Mouse (Mus musculus): ENCODE measurements around the gene Txn2. TPM values are rescaled to one million over a fixed set of nuclear protein-coding genes. Genes with fewer than 3 reads are reported as not detected.

Gene Txn2
- polyA plus RNA-seq, 1 experiment from 2014 or later = 249 TPM

GRCm38 (mm10) chr15:77883697-77884010 lies 45.2 kb downstream of the Txn2 start:
- Histone ChIP-seq H3K36me3 (no peaks in the 10 kb centered on the region), H3K4me3 (no peak overlapping the region), H3K27me3 (replicated peaks) (no peaks in the 10 kb centered on the region; the same call in 1 of the 2 replicates), H3K4me1 (peaks cover 65% of the 10 kb centered on the region), H3K27ac (peak overlapping the region; percentile 73), H3K4me2 (peak overlapping the region; percentile 40; the same call in 1 of the 2 replicates), H3K9ac (no peak overlapping the region), H3K9me3 (replicated peaks) (no peaks in the 10 kb centered on the region)
- WGBS (ENCODE audit: insufficient replicate concordance) = 60% methylated on average over 4 of the region's 4 CpGs
- no peak for ATAC-seq

- Histone ChIP-seq H3K9ac (no peak overlapping the region), H3K4me3 (no peak overlapping the region), H3K4me2 (peak overlapping the region; percentile 40)
Observed at GRCm38 (mm10) chr15:77882797-77883696, 45.8 kb downstream of the Txn2 start.

GRCm38 (mm10) chr15:77882297-77882696 lies 46.5 kb downstream of the Txn2 start:
- ATAC-seq = no peak
- Histone ChIP-seq H3K27ac (peak overlapping the region; percentile 73), H3K4me1 (peaks cover 60% of the 10 kb centered on the region), H3K9me3 (replicated peaks) (no peaks in the 10 kb centered on the region), H3K36me3 (no peaks in the 10 kb centered on the region), H3K4me3 (no peak overlapping the region), H3K27me3 (replicated peaks) (no peaks in the 10 kb centered on the region; the same call in 1 of the 2 replicates), H3K4me2 (peak overlapping the region; percentile 40), H3K9ac (peak overlapping the region; percentile 17; the same call in 1 of the 2 replicates)
- WGBS (ENCODE audit: insufficient replicate concordance) = 15% methylated on average over 6 of the region's 6 CpGs

More at GRCm38 (mm10) chr15:77882797-77883696, 45.8 kb downstream of the Txn2 start:
- no peaks in the 10 kb centered on the region for H3K9me3 ChIP-seq (replicated peaks)
- H3K36me3 ChIP-seq = no peaks in the 10 kb centered on the region
- H3K27me3 ChIP-seq (replicated peaks) = no peaks in the 10 kb centered on the region; the same call in 1 of the 2 replicates
- ATAC-seq = peak; percentile 9; the same call in 1 of the 2 replicates
- peak overlapping the region; percentile 73 for H3K27ac ChIP-seq
- peaks cover 65% of the 10 kb centered on the region for H3K4me1 ChIP-seq
- WGBS (ENCODE audit: insufficient replicate concordance) = 29% methylated on average over 15 of the region's 17 CpGs

- Histone ChIP-seq H3K9me3 (replicated peaks) (no peaks in the 10 kb centered on the region), H3K36me3 (no peaks in the 10 kb centered on the region), H3K9ac (no peak overlapping the region), H3K27ac (peak overlapping the region; percentile 73), H3K4me1 (peaks cover 54% of the 10 kb centered on the region), H3K4me3 (no peak overlapping the region), H3K27me3 (replicated peaks) (no peaks in the 10 kb centered on the region; the same call in 1 of the 2 replicates), H3K4me2 (peak overlapping the region; percentile 40)
- peak; percentile 67 for ATAC-seq
- 12% methylated on average over 5 of the region's 5 CpGs for WGBS (ENCODE audit: insufficient replicate concordance)
Observed at GRCm38 (mm10) chr15:77881698-77882097, 47.1 kb downstream of the Txn2 start.

GRCm38 (mm10) chr15:77880738-77881137 lies 48.1 kb downstream of the Txn2 start:
- no peaks in the 10 kb centered on the region for H3K9me3 ChIP-seq (replicated peaks)
- H3K27ac ChIP-seq = no peak overlapping the region
- no peak overlapping the region for H3K4me2 ChIP-seq
- no peak overlapping the region for H3K9ac ChIP-seq
- no peak for ATAC-seq
- no peaks in the 10 kb centered on the region for H3K36me3 ChIP-seq
- peaks cover 49% of the 10 kb centered on the region for H3K4me1 ChIP-seq
- no peaks in the 10 kb centered on the region; the same call in 1 of the 2 replicates for H3K27me3 ChIP-seq (replicated peaks)
- H3K4me3 ChIP-seq = no peak overlapping the region
- WGBS (ENCODE audit: insufficient replicate concordance) = 58% methylated on average over 5 of the region's 5 CpGs

GRCm38 (mm10) chr15:77879756-77880155 lies 49.0 kb downstream of the Txn2 start:
- no peak for ATAC-seq
- H3K27me3 ChIP-seq (replicated peaks) = no peaks in the 10 kb centered on the region; the same call in 1 of the 2 replicates
- 72% methylated on average over 3 of the region's 3 CpGs for WGBS (ENCODE audit: insufficient replicate concordance)
- no peaks in the 10 kb centered on the region for H3K9me3 ChIP-seq (replicated peaks)
- H3K4me3 ChIP-seq = no peak overlapping the region
- H3K4me1 ChIP-seq = peaks cover 43% of the 10 kb centered on the region
- H3K27ac ChIP-seq = no peak overlapping the region
- no peak overlapping the region for H3K4me2 ChIP-seq
- H3K36me3 ChIP-seq = no peaks in the 10 kb centered on the region
- no peak overlapping the region for H3K9ac ChIP-seq

DNA sequence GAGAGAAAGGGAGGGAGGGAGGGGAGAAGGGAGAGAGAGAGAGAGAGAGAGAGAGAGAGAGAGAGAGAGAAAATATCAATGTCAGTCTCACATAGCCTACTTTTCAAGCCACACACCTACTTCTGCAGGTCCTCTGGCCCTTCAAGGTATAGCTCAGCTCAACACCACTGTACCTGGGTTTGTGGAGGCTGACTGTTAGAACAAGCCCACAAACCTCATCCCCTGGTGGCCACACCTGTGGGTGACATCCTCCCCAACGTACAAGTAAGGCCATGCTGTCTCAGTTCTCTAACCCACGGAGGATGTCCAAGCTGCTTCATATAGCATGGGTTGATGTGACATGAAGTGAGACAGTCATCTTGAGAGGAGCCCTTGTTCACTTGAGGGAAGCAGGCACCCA lies 51.6 kb downstream of the Txn2 start:
- no peak for ATAC-seq
- Histone ChIP-seq H3K4me1 (peaks cover 31% of the 10 kb centered on the region), H3K27me3 (replicated peaks) (no peaks in the 10 kb centered on the region), H3K4me3 (no peak overlapping the region), H3K9ac (no peak overlapping the region), H3K27ac (no peak overlapping the region), H3K4me2 (no peak overlapping the region), H3K9me3 (replicated peaks) (no peaks in the 10 kb centered on the region), H3K36me3 (no peaks in the 10 kb centered on the region)
- 58% methylated on average over 2 of the region's 2 CpGs for WGBS (ENCODE audit: insufficient replicate concordance)

DNA sequence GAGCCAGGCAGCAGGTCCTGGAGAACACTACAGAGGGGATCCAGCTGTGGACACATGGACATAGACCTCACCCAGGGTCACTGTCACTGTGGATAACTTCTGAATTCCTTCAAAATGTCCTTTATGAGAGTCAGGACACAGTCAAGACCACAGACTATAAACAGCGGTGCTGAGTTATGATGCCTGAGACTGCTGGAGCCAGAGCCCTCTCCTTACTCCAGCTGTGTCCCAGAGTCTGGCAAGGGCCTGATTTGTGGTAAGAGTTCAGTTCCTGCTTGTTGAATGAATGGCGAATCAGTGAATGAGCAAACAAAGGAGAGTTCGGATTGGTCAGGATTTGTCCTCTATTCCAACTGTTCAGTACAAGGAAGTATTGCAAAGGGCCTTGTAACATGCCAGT lies 52.1 kb downstream of the Txn2 start:
- Histone ChIP-seq H3K27me3 (replicated peaks) (no peaks in the 10 kb centered on the region), H3K27ac (no peak overlapping the region), H3K9ac (no peak overlapping the region), H3K4me3 (no peak overlapping the region), H3K4me2 (no peak overlapping the region), H3K36me3 (no peaks in the 10 kb centered on the region), H3K9me3 (replicated peaks) (no peaks in the 10 kb centered on the region), H3K4me1 (peaks cover 26% of the 10 kb centered on the region)
- 59% methylated on average over 3 of the region's 3 CpGs for WGBS (ENCODE audit: insufficient replicate concordance)
- no peak for ATAC-seq

DNA sequence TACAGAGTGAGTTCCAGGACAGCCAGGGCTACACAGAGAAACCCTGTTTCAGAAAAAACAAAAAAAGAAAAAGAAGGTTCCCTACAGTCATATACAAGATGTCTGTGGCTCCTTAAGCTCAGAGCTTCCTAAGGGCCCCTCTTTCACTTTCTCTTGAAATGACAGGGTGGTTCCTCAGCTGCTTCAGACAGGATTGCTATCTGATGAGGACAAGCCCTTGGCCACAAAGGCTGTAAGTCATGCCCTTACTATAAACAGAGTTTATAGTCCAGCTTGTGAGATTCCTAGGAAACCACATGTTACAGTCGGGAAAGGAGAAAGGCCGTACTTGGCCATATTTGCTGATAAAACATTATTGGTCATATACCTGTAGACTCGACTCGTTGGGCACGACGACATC lies 52.9 kb downstream of the Txn2 start:
- Histone ChIP-seq H3K9me3 (replicated peaks) (no peaks in the 10 kb centered on the region), H3K27me3 (replicated peaks) (no peaks in the 10 kb centered on the region), H3K9ac (no peak overlapping the region), H3K4me1 (peaks cover 18% of the 10 kb centered on the region), H3K4me2 (no peak overlapping the region), H3K36me3 (no peaks in the 10 kb centered on the region), H3K27ac (no peak overlapping the region), H3K4me3 (no peak overlapping the region)
- ATAC-seq = no peak
- WGBS (ENCODE audit: insufficient replicate concordance) = 81% methylated on average over 6 of the region's 6 CpGs

DNA sequence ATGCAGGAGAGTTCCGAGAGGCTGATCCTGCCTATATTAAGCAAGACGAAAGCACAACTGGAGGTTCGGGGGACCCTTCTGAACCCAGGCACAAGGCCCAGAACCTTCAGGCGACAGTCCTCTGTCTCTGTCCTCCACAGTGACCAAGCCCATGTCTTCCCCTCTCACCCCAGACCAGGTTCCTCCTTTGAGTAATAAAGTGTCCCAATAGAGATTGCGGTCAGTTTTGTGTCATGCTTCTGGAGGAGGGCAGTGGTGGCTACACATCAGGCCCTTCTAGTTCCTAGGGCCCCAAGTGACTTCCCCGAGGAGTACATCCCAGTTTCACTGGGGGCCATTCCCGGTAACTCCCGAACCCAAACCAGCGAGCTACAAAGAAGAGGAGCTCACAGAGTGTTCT lies 54.0 kb downstream of the Txn2 start:
- Histone ChIP-seq H3K4me1 (peaks cover 14% of the 10 kb centered on the region), H3K4me3 (no peak overlapping the region), H3K9ac (no peak overlapping the region), H3K4me2 (no peak overlapping the region), H3K27me3 (replicated peaks) (no peaks in the 10 kb centered on the region), H3K27ac (no peak overlapping the region), H3K9me3 (replicated peaks) (no peaks in the 10 kb centered on the region), H3K36me3 (no peaks in the 10 kb centered on the region)
- ATAC-seq = no peak
- 73% methylated on average over 9 of the region's 9 CpGs for WGBS (ENCODE audit: insufficient replicate concordance)

- H3K27ac ChIP-seq = no peak overlapping the region
- H3K4me3 ChIP-seq = no peak overlapping the region
- H3K36me3 ChIP-seq = no peaks in the 10 kb centered on the region
- H3K4me1 ChIP-seq = peaks cover 14% of the 10 kb centered on the region
- H3K9me3 ChIP-seq (replicated peaks) = no peaks in the 10 kb centered on the region
- H3K4me2 ChIP-seq = no peak overlapping the region
- 61% methylated on average over 4 of the region's 4 CpGs for WGBS (ENCODE audit: insufficient replicate concordance)
- no peak overlapping the region for H3K9ac ChIP-seq
- ATAC-seq = no peak
- H3K27me3 ChIP-seq (replicated peaks) = no peaks in the 10 kb centered on the region
Observed at GRCm38 (mm10) chr15:77874310-77874709, 54.5 kb downstream of the Txn2 start.

GRCm38 (mm10) chr15:77873564-77873963 lies 55.2 kb downstream of the Txn2 start:
- Histone ChIP-seq H3K27me3 (replicated peaks) (no peaks in the 10 kb centered on the region), H3K4me2 (no peak overlapping the region), H3K27ac (no peak overlapping the region), H3K4me3 (no peak overlapping the region), H3K4me1 (peaks cover 14% of the 10 kb centered on the region), H3K9me3 (replicated peaks) (no peaks in the 10 kb centered on the region), H3K9ac (no peak overlapping the region), H3K36me3 (no peaks in the 10 kb centered on the region)
- 60% methylated on average over 2 of the region's 2 CpGs for WGBS (ENCODE audit: insufficient replicate concordance)
- no peak; the same call in 1 of the 2 replicates for ATAC-seq
